Mouse (Mus musculus) forebrain, embryonic 12.5 days (tissue): Measurements from ENCODE around the gene Tenm4. TPM values are rescaled to one million over a fixed set of nuclear protein-coding genes. Genes with fewer than 3 reads are reported as not detected.

Experiments used
- ATAC-seq: fragments of 200-750 bp; cut with Nextera tagmentation; 2 replicates; pipeline ENCODE4 v1.8.0; 2017; ENCODE audit warnings: moderate TSS enrichment; ENCODE audit not compliant: low FRiP score
- H3K27ac ChIP-seq: fragments of 300-500 bp; sonication (generic); 2 replicates; pipeline ENCODE4 v1.5.1; 2016; ENCODE audit warnings: mild to moderate bottlenecking
- H3K27me3 ChIP-seq: fragments of 300-500 bp; sonication (generic); 2 replicates; pipeline ENCODE4 v1.6.1; 2016; ENCODE audit warnings: mild to moderate bottlenecking
- H3K36me3 ChIP-seq: fragments of 300-500 bp; sonication (generic); replicated peaks from 2 replicates; pipeline ENCODE4 v1.6.1; 2016; ENCODE audit warnings: mild to moderate bottlenecking
- H3K4me1 ChIP-seq: fragments of 300-500 bp; sonication (generic); 2 replicates; pipeline ENCODE4 v1.6.1; 2016
- H3K4me2 ChIP-seq: fragments of 300-500 bp; sonication (generic); 2 replicates; pipeline ENCODE4 v1.6.1; 2016; ENCODE audit warnings: mild to moderate bottlenecking, moderate library complexity
- H3K4me3 ChIP-seq: fragments of 300-500 bp; sonication (generic); replicated peaks from 2 replicates; pipeline ENCODE4 v1.5.1; 2016; ENCODE audit warnings: mild to moderate bottlenecking
- H3K9ac ChIP-seq: fragments of 300-500 bp; sonication (generic); 2 replicates; pipeline ENCODE4 v1.6.1; 2016; ENCODE audit warnings: mild to moderate bottlenecking
- H3K9me3 ChIP-seq: fragments of 300-500 bp; sonication (generic); 2 replicates; pipeline ENCODE4 v1.6.1; 2016
- WGBS: fragments of 180-500 bp; shearing (Covaris S2); methylation state at CpG from one replicate; pipeline ENCODE4 v1.1.7; 2016; 5-methylcytosine and 5-hydroxymethylcytosine counted together
- polyA plus RNA-seq: library from polyadenylated mRNA; unstranded; fragments of >200 nt; fragmentation: Nextera tagmentation; extraction: Ambion mirVana; gene quantifications from 2 replicates; pipeline ENCODE4 v1.2.1, GENCODE M21; 2016

The Tenm4 gene
- polyA plus RNA-seq, 1 experiment from 2014 or later = 62.3 TPM

DNA sequence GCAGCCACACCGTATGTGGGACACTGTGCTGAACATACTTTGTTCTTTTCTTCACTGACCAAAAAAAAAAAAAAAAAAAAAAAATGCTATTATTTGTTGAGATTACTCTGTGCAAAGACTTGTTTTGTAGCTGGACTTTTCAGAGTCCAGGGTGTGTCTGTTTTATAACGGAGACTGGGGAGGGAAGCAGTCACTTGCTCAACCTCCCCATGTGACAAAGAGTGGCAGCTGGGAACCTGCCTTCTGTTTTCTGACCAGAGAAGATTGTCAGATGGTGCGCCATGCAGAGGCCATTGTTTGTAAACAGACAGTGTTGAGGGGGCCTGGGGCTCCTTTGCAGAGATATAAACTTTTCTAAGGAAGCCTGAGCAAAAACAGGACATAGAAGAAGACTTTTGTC lies 17.0 kb upstream of the Tenm4 start:
- no peak for ATAC-seq
- Histone ChIP-seq H3K27ac (no peak overlapping the region), H3K4me3 (no peak overlapping the region), H3K36me3 (no peaks in the 10 kb centered on the region), H3K27me3 (peaks cover 38% of the 10 kb centered on the region), H3K9me3 (no peaks in the 10 kb centered on the region), H3K4me1 (peaks cover 6% of the 10 kb centered on the region), H3K9ac (no peak overlapping the region), H3K4me2 (no peak overlapping the region)
- 77% methylated on average over 3 of the region's 3 CpGs for WGBS

DNA sequence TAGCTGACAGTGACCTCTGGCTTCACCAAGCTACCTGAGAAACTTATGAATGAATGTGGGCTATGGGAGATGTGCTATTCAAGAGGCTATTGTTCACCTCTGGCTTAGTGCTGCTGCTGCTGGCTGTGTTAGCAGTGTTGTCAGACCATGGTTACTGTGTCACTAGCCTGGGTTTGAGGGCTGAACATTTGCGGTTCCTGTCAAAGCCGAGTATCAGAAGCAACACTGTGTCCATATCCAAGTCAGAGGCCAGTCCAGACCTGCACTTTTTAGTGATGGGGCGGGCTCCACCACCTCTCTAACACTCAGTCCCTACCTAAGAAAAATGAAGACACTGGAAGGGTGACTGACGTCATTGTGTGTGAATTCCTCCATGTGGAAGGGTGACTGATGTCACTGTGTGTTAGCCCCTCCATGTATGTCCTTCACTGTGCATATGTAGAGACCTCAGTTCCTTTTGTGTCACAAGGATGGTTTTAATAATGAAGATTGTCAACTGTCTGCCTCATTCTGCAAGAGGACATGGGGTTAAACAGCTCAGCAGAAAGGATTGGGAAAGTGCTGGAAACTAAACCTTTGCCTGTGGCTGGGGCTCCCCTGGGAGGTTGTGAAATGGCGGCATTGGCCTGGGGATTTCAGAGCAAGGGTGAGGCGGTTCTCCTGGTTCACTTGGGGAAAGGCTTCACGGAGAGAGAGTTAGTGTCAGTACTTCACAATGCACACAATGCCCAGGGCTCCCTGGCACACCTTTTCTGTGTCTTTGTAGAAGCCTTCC lies 14.4 kb upstream of the Tenm4 start:
- H3K4me3 ChIP-seq = no peak overlapping the region
- no peak overlapping the region for H3K27ac ChIP-seq
- no peaks in the 10 kb centered on the region for H3K9me3 ChIP-seq
- H3K9ac ChIP-seq = no peak overlapping the region
- H3K4me2 ChIP-seq = no peak overlapping the region
- H3K4me1 ChIP-seq = peaks cover 6% of the 10 kb centered on the region
- H3K27me3 ChIP-seq = peaks cover 26% of the 10 kb centered on the region
- H3K36me3 ChIP-seq = no peaks in the 10 kb centered on the region
- WGBS = 80% methylated on average over 7 of the region's 7 CpGs
- ATAC-seq = no peak

DNA sequence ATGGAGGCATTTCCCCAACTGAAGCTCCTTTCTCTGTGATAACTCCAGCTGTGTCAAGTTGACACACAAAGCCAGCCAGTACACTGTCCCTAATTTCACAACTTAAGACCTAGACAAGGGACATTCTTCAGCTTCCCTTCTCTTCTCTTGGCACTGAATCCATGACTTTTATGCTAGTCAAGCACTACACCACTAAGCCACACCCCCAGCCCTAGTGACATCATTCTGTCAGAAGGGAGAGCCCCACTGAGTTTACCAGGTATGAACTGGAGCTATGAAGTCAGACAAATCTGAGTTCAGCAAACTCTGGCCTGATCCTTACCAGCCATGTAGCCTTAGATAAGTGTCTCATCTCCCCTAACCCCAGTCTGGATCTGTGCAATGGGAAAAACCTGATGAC lies 6.9 kb upstream of the Tenm4 start:
- Histone ChIP-seq H3K27me3 (peaks cover 10% of the 10 kb centered on the region; the same call in 1 of the 2 replicates), H3K4me2 (no peak overlapping the region)
- no peak for ATAC-seq

DNA sequence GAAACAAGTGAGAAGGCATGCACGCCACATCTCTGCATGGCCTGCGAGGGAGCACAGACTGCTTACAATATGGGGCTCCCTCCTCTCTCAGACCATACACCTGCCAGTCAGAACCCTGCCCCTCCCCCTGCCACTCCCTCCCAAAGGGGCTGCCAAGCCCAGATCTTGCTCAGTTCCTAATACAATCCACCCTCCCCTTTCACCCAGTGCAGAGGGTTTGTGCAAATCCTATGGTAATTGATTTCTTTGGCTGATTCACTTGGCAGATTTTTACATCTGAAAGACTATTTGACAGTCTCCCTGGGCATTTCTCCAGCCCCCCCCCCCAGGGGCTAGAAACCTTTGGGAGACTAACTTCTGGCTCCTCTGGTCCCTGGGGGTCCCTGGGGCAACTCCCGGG lies 2.1 kb upstream of the Tenm4 start:
- peak; percentile 94 for ATAC-seq
- WGBS = 6% methylated on average over 3 of the region's 3 CpGs
- H3K27me3 ChIP-seq = peaks cover 16% of the 10 kb centered on the region; the same call in 1 of the 2 replicates
- peak overlapping the region; percentile 64 for H3K27ac ChIP-seq
- H3K9me3 ChIP-seq = no peaks in the 10 kb centered on the region
- peak overlapping the region; percentile 11 for H3K4me2 ChIP-seq
- H3K36me3 ChIP-seq = no peaks in the 10 kb centered on the region
- H3K4me1 ChIP-seq = peaks cover 41% of the 10 kb centered on the region
- H3K4me3 ChIP-seq = no peak overlapping the region
- H3K9ac ChIP-seq = no peak overlapping the region

More for the DNA sequence above, 6.9 kb upstream of the Tenm4 start:
- Histone ChIP-seq H3K9ac (no peak overlapping the region), H3K27ac (no peak overlapping the region), H3K4me3 (no peak overlapping the region), H3K36me3 (no peaks in the 10 kb centered on the region), H3K9me3 (no peaks in the 10 kb centered on the region), H3K4me1 (peaks cover 24% of the 10 kb centered on the region)

DNA sequence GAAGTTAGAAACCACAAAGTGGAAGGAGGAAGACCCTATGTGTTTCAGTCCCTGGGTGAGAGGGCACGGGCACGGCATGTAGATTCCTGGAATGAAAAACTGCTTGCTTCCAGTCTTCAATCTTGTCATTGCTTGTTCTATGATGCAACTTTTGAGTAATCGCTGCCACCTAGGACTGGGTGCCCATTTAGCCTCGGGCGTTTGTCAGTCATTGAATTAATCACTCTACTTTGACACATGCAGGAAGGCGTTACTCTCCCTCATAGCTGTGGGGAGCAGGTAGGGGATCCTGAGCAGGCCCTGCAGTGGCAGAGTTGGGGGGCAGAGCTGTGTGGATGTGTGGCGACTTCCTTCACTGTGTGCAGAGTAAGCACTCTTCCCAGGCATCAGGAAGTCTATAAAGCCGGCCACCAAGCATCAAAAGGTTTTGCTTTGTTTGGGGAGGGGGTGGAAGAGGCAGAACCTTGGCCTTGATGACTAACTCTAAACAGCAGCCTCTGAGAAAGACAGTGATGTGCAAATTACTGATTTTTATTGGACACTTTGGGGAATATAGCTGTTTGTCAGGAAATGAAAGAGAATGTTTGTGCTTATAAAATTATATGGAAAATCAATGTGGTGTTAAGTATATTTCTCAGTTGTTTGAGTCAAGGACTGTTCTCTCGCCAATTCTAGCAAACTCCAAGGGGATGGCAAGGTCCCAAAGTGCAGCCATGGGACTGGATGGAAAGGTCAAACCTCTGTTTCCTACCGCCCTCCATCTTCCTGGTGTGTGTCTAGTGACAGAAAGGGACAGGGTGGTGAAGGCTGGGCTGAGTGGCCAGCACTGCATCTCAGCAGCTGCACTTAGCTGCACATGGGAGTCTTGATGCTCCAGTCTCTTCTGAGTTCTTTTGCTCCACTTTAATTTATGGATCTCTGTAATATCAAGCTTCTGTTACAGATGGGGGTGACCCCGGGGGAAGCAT lies 834 bp downstream of the Tenm4 start:
- Histone ChIP-seq H3K36me3 (no peaks in the 10 kb centered on the region), H3K4me3 (no peak overlapping the region), H3K9me3 (no peaks in the 10 kb centered on the region), H3K4me2 (no peak overlapping the region), H3K27ac (no peak overlapping the region), H3K27me3 (peaks cover 16% of the 10 kb centered on the region; the same call in 1 of the 2 replicates), H3K4me1 (peaks cover 38% of the 10 kb centered on the region), H3K9ac (no peak overlapping the region)
- no peak for ATAC-seq
- 56% methylated on average over 11 of the region's 11 CpGs for WGBS

DNA sequence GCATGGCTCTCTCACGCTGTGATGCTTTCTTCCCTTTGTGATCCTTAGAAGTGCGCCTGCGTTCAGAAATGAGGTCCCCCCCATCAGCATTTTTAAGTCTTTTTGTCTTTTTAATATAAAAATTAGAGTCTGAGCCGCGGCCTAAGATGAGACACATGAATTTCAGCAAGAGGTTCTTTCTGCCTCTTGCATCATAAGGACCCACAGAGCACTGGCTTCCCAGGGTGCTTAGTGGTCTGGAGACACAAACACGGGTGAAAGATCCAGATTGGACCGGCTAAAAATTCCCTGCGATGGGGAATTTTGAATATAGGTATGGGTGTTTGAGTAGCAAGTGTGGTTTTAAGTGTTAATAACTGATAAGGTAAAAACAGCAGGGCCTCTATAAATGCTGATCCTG lies 5.7 kb downstream of the Tenm4 start:
- Histone ChIP-seq H3K4me2 (no peak overlapping the region), H3K4me3 (no peak overlapping the region), H3K27ac (no peak overlapping the region), H3K27me3 (no peaks in the 10 kb centered on the region), H3K9ac (no peak overlapping the region), H3K9me3 (no peaks in the 10 kb centered on the region), H3K4me1 (0 out of 2 replicates have a peak, but pooled peaks cover under 1% of the 10 kb centered on the region), H3K36me3 (no peaks in the 10 kb centered on the region)
- ATAC-seq = no peak
- 71% methylated on average over 8 of the region's 8 CpGs for WGBS

DNA sequence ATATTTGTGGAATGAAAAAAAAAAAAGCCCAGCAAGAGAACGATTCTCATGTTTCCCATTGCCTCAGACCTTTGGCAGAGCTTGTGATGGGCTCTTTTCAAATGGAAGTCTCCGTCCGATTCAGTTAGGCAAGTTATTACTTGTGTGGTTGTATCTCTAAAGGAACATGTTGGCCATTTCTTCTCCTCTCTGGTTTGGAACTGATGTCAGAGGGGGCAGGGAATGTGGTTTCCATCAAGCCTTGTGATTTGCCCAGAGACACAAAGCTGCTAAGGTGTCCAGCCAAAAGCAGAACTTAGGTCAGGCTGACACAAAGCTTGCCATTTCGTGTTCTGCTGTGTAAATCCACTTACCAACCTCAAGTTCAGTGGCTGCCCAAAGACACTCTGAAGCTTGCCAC lies 10.7 kb downstream of the Tenm4 start:
- no peaks in the 10 kb centered on the region for H3K36me3 ChIP-seq
- WGBS = 85% methylated on average over 4 of the region's 4 CpGs
- no peak overlapping the region for H3K4me3 ChIP-seq
- H3K4me1 ChIP-seq = peaks cover 9% of the 10 kb centered on the region
- H3K27ac ChIP-seq = no peak overlapping the region
- ATAC-seq = no peak
- H3K4me2 ChIP-seq = no peak overlapping the region
- no peaks in the 10 kb centered on the region for H3K9me3 ChIP-seq
- no peaks in the 10 kb centered on the region for H3K27me3 ChIP-seq
- H3K9ac ChIP-seq = no peak overlapping the region

DNA sequence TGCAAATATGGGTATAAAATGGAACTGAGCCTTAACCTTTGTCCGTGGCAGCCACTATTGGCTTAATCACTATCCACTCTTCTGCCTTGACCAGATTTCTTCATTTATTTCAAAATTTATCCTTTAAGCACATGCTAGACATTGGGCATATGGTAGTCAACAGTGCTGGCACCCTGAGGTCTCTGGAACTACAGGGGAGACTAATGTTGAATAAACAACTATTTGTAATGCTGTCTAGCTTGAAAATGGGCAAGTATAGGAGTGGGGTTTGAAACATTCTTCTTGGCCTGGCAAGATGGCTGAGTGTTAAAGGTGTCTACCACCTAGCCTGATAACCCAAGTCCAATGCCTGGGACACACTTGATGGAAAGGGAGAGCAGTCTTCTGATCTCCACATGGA lies 12.1 kb downstream of the Tenm4 start:
- Histone ChIP-seq H3K27ac (no peak overlapping the region), H3K27me3 (no peaks in the 10 kb centered on the region), H3K9me3 (no peaks in the 10 kb centered on the region), H3K9ac (no peak overlapping the region), H3K36me3 (no peaks in the 10 kb centered on the region), H3K4me3 (no peak overlapping the region), H3K4me1 (peaks cover 9% of the 10 kb centered on the region), H3K4me2 (no peak overlapping the region)
- ATAC-seq = no peak
- WGBS = 74% methylated on average over 1 of the region's 1 CpGs

DNA sequence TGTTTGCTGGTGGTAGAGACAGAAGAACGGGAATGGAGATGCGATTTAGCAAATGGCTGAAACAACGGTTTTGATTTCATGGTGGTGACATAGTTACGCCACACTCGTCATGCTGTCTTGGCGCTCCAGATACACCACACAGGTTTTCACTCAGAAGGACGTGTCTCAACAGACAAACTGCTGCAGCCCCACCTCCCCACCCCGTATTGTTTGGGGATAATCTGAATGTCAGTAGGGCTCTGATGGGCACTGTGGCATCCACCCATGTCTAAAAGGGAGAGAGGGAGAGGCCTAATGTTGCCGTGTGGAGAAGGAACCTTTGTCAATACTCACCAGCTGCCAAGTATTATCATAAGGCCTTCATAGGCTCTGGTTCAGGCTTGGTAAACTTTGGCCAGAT lies 14.4 kb downstream of the Tenm4 start:
- no peak overlapping the region for H3K27ac ChIP-seq
- no peak for ATAC-seq
- no peaks in the 10 kb centered on the region for H3K36me3 ChIP-seq
- no peaks in the 10 kb centered on the region for H3K9me3 ChIP-seq
- H3K4me2 ChIP-seq = no peak overlapping the region
- WGBS = 78% methylated on average over 9 of the region's 9 CpGs
- no peak overlapping the region for H3K4me3 ChIP-seq
- no peaks in the 10 kb centered on the region for H3K27me3 ChIP-seq
- peaks cover 9% of the 10 kb centered on the region for H3K4me1 ChIP-seq
- no peak overlapping the region for H3K9ac ChIP-seq

DNA sequence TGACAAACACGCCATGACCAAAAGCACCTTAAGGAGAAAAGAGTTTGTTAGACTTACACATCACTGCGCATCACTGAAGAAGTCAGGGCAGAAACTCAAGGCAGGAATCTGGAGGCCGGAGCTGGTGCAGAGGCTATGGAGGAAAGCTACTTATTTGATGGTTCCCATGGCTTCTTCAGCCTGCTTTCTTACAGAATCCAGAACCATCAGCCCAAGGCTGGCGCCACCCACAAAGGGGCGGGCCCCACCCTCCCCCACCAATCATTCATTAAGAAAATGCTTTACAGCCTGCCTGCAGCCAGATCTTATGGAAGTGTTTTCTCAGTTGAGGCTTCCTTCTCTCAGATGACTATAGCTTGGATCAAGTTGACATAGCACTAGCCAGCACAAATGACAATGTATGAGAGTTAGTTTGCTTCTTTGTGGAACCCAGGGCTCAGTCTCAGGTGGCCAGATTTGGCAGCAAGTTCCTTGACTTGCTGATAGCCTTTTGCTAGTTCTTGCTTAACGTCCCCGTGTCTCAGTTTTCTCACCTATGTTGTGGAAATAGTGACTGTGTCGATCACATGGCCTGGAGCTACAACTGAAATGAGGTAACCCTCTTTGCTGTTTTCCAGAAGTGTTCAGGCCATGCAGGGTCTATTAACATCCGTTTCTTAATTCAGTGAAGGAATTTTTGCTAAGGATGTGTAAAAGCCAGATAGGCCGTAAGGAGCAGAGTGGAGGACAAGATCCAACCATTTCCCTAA lies 32.9 kb downstream of the Tenm4 start:
- H3K36me3 ChIP-seq = no peaks in the 10 kb centered on the region
- H3K9me3 ChIP-seq = no peaks in the 10 kb centered on the region
- no peak for ATAC-seq
- H3K9ac ChIP-seq = no peak overlapping the region
- 77% methylated on average over 10 of the region's 10 CpGs for WGBS
- H3K4me3 ChIP-seq = no peak overlapping the region
- no peak overlapping the region for H3K4me2 ChIP-seq
- peaks cover 23% of the 10 kb centered on the region for H3K27me3 ChIP-seq
- H3K27ac ChIP-seq = no peak overlapping the region
- peaks cover 13% of the 10 kb centered on the region for H3K4me1 ChIP-seq

DNA sequence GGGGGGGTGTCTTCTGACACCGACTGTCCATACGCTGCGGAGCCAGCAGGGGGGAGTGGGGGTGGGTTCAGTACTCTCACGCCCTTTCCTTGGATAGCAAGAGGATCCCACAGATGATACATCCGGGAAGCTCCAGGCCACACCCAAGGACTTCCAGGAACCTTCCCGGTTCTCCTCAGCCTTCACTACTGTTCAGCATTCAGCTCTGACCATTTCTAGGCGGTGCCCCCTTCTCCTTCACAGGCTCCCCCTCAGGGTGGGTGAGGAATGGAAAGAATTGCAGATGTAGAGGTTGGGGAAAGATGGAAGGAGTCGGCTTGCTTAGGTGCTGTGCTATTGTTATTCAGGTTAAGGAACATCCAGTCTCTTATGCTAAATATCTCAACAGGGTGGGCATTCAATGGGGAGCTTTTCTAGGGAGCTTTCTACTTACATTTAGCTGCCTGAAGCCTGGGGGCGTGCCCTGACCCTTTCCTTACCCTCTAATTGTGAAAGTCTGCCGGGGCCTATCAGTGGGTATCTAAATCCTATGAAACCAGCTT lies 33.8 kb downstream of the Tenm4 start:
- ATAC-seq = no peak
- H3K9ac ChIP-seq = no peak overlapping the region
- no peaks in the 10 kb centered on the region for H3K9me3 ChIP-seq
- no peak overlapping the region for H3K4me3 ChIP-seq
- 15% methylated on average over 10 of the region's 10 CpGs for WGBS
- no peak overlapping the region for H3K4me2 ChIP-seq
- H3K27me3 ChIP-seq = peaks cover 28% of the 10 kb centered on the region
- no peak overlapping the region; the same call in 1 of the 2 replicates for H3K27ac ChIP-seq
- no peaks in the 10 kb centered on the region for H3K36me3 ChIP-seq
- peaks cover 20% of the 10 kb centered on the region for H3K4me1 ChIP-seq

DNA sequence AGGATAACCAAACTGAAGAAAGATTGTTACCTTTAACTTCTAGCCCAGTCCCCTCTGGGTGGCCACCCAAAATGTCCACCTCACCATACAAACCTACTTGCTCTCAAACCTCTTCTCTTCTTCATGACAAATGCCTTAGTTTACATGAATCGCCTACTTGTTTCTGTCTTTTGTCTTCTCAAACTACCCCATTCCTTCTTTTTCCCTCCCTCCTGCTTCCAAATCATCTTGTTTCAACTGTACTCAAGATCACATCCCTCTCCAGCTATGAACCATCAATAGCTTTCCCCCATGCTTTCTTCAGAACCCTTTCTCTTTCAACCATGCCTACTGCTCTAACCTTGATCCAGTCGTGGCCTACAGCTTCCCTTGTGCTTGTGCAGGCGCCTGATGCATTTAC lies 36.0 kb downstream of the Tenm4 start:
- Histone ChIP-seq H3K4me3 (no peak overlapping the region), H3K9me3 (no peaks in the 10 kb centered on the region), H3K4me1 (peaks cover 30% of the 10 kb centered on the region), H3K4me2 (no peak overlapping the region), H3K36me3 (no peaks in the 10 kb centered on the region), H3K9ac (no peak overlapping the region), H3K27me3 (peaks cover 28% of the 10 kb centered on the region), H3K27ac (no peak overlapping the region)
- WGBS = 74% methylated on average over 3 of the region's 3 CpGs
- ATAC-seq = no peak
